Mouse (Mus musculus) E14TG2a.4 (cell line): ENCODE measurements around the gene Dcun1d4.
A peak's percentile ranks its signal among the peaks of the same experiment; 100 is the strongest.

Experiments used
- H3K27me3 ChIP-seq: 2 replicates; pipeline ENCODE4 v1.6.1; 2014; ENCODE audit warnings: low read length, control low read depth; ENCODE audit not compliant: insufficient read depth
- H3K36me3 ChIP-seq: 2 replicates; pipeline ENCODE4 v1.6.1; 2014; ENCODE audit warnings: low read length, control low read depth; ENCODE audit not compliant: insufficient read depth
- H3K4me1 ChIP-seq: replicated peaks from 2 replicates; pipeline ENCODE4 v1.6.1; 2014; ENCODE audit warnings: low read depth, low read length, control low read depth
- H3K4me3 ChIP-seq: replicated peaks from 2 replicates; pipeline ENCODE4 v1.5.1; 2014; ENCODE audit warnings: mild to moderate bottlenecking, low read length
- H3K9me3 ChIP-seq: 2 replicates; pipeline ENCODE4 v1.6.1; 2014; ENCODE audit warnings: low read length, control low read depth
- CTCF ChIP-seq: conservative IDR thresholded peaks from 2 replicates; pipeline ENCODE4 v1.5.1; 2014; ENCODE audit warnings: low read length
- NANOG ChIP-seq: IDR thresholded peaks from 2 replicates; pipeline ENCODE4 v1.6.1; 2014; ENCODE audit warnings: borderline replicate concordance, low read length, mixed read lengths
- POU5F1 ChIP-seq: IDR thresholded peaks from 2 replicates; pipeline ENCODE4 v1.6.1; 2014; ENCODE audit warnings: low read length, borderline replicate concordance

Gene Dcun1d4

DNA sequence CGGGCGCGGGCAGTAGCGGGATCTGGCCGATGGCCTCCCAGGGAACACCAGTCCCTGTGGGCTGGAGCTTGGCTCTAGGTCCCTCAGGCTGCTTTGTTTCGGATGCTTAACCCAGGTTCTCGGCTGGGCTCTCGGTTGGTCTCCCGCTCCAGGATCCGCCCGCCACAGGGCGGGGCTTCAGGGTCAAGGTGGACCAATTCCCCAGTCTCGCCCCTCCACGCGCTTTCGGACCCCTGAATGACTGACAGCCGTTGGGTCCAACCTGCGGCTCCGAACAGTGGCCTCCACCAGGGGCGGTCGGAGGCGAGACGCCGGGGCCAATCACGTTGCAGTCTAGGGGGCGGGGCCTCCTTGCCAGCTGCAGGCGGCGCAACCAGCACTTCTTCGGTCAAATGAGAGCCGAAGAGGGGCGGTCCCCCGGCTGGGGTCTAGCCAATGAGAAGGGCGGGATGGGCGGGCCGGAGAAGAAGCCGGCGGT, 9.8 kb downstream of the Dcun1d4 start:
- Histone ChIP-seq H3K9me3 (no peaks in the 10 kb centered on the region), H3K36me3 (no peaks in the 10 kb centered on the region), H3K27me3 (no peaks in the 10 kb centered on the region), H3K4me3 (peak overlapping the region; percentile 94), H3K4me1 (peaks cover 23% of the 10 kb centered on the region)
- TF ChIP-seq CTCF (no peak), NANOG (no peak), POU5F1 (no peak)

DNA sequence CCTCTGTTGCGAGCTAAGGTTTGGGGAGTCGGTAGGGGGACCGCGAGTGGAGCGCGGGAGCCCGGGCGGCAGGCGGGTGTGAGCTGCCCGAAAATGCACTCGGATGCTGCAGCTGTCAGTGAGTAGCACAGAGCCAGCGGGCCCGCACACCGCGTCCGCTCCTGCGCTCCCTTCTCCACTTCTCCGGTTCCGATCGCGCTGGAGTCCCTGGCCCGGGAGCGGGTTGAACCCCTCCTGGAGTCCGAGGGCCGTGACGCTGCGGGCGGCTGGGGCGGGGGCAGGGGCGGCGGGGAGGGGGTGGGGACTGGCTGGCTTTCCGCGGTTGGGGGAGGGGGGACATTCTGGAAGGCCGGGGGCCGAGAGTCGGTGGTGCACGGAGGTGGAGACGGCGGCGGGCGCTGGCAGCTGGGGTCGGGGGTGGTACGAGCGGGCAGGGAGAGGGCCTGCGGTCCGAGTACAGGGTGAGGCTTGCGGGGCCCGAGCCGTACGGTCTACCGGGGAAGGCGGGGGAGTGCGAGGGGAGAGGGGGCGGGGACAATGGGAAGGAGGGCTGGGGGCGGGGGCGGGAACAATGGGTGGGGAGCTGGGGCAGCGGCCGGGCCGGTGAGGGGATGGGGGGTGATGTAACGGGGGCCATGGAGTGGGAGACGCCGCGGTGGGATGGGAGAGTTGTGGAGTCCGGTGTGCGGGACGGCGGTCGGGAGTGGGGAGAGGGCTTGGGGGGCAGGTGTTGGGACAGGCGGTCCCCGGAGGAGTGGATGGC, 10.5 kb downstream of the Dcun1d4 start:
- Histone ChIP-seq H3K27me3 (no peaks in the 10 kb centered on the region), H3K4me1 (peaks cover 21% of the 10 kb centered on the region), H3K36me3 (no peaks in the 10 kb centered on the region), H3K4me3 (peak overlapping the region; percentile 94), H3K9me3 (no peaks in the 10 kb centered on the region)
- TF ChIP-seq POU5F1 = no peak
- no peak for TF ChIP-seq NANOG
- no peak for TF ChIP-seq CTCF

DNA sequence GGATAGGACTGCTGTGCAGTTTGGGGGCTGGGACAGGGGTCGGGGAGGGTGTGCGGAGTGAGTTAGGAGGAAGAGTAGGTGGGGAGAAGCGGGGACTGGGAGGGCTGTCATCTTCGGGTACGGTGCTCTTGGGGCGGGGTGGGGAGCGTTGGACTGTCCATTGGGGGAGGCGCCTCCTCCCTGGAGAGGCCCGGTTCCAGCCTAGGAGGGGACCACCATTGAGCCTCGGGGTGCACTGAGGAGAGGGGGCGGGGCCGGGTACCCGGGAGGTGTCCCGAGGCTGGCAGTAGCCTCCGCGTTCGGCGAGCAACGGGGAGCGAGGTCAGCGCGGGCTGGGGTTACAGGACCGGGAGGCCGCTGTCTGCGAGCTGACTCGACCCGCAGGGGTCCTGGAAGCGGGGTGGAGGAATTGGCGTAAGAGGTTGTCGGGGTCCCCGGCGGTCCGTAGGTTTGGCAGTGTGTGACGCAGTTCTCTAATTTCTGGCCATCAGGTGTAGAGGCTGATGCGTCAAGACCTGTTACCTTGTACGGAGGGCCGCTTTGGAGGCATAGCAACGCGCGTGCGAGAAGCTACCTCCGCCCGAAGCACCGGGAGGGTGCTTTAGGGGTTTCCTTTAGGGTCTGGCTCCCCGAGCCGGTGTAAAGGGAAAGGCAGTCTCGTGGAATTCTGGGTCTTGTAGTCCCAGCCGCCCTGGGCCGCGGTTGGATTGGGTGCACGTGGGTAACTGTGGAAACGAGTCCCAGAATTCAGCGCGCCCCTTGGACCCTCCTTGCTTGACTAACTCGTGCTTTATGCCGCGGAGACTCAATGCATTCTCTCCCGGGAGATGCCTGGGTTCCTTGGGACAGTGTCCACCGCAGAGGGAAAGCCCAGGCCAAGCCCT, 11.3 kb downstream of the Dcun1d4 start:
- no peaks in the 10 kb centered on the region for H3K27me3 ChIP-seq
- TF ChIP-seq POU5F1 = no peak
- TF ChIP-seq CTCF = no peak
- no peak for TF ChIP-seq NANOG
- H3K9me3 ChIP-seq = no peaks in the 10 kb centered on the region
- H3K4me1 ChIP-seq = peaks cover 26% of the 10 kb centered on the region
- H3K4me3 ChIP-seq = peak overlapping the region; percentile 94
- H3K36me3 ChIP-seq = no peaks in the 10 kb centered on the region

GRCm38 (mm10) chr5:73497401-73497800, 16.6 kb downstream of the Dcun1d4 start:
- Histone ChIP-seq H3K27me3 (no peaks in the 10 kb centered on the region), H3K4me3 (no peak overlapping the region), H3K36me3 (no peaks in the 10 kb centered on the region), H3K9me3 (no peaks in the 10 kb centered on the region), H3K4me1 (peaks cover 67% of the 10 kb centered on the region)
- TF ChIP-seq NANOG = no peak
- TF ChIP-seq CTCF = no peak
- no peak for TF ChIP-seq POU5F1

GRCm38 (mm10) chr5:73498559-73498958, 17.8 kb downstream of the Dcun1d4 start:
- Histone ChIP-seq H3K9me3 (no peaks in the 10 kb centered on the region), H3K4me1 (peaks cover 71% of the 10 kb centered on the region), H3K4me3 (no peak overlapping the region), H3K36me3 (no peaks in the 10 kb centered on the region), H3K27me3 (no peaks in the 10 kb centered on the region)
- TF ChIP-seq CTCF (no peak), POU5F1 (no peak), NANOG (no peak)

GRCm38 (mm10) chr5:73500867-73501440, 20.2 kb downstream of the Dcun1d4 start:
- H3K27me3 ChIP-seq = no peaks in the 10 kb centered on the region
- peaks cover 3% of the 10 kb centered on the region; the same call in 1 of the 2 replicates for H3K36me3 ChIP-seq
- no peak overlapping the region for H3K4me3 ChIP-seq
- H3K4me1 ChIP-seq = peaks cover 81% of the 10 kb centered on the region
- no peak for TF ChIP-seq CTCF
- TF ChIP-seq NANOG = no peak
- no peak for TF ChIP-seq POU5F1
- H3K9me3 ChIP-seq = no peaks in the 10 kb centered on the region

GRCm38 (mm10) chr5:73502422-73502821, 21.6 kb downstream of the Dcun1d4 start:
- Histone ChIP-seq H3K4me1 (peaks cover 80% of the 10 kb centered on the region), H3K27me3 (no peaks in the 10 kb centered on the region), H3K36me3 (peaks cover 5% of the 10 kb centered on the region; the same call in 1 of the 2 replicates), H3K4me3 (peak overlapping the region; percentile 60), H3K9me3 (no peaks in the 10 kb centered on the region)
- TF ChIP-seq POU5F1 (no peak), NANOG (no peak), CTCF (no peak)

DNA sequence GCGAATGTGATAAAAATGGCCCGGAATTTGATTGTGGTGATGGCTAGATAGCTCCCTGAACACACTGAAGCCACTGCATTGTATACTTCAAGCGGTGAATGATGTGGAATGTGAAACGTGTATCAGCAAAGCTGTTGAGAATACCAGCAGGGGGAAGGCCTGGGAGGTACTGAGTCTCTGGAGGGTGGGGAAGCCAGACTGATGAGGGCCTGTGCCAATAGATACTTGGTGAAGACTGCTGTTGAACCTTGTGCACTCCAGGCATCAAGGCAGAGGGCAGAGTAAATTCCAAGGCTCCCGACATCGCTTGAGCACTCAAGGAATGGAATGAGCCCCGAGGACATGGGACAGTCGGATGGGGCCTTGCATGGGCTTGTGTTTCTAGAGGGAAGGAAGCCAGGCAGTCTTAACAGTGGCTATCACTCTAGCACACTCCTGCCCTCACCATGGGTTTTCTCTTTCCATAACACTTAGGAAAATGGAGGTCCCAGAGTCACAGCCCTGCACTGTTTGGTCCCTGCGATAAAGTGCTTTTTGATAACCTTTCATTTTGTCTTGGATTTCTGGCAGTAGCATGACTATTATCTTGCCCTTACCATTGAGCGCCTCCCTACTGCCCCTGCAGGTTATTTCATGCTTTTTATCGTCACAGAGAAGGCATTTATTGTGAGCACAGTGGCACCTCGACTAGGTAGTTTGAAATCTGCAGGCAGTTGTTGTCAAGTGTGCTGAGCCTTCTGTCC, 22.4 kb downstream of the Dcun1d4 start:
- H3K9me3 ChIP-seq = no peaks in the 10 kb centered on the region
- no peaks in the 10 kb centered on the region for H3K27me3 ChIP-seq
- peaks cover 13% of the 10 kb centered on the region for H3K36me3 ChIP-seq
- TF ChIP-seq POU5F1 = no peak
- TF ChIP-seq CTCF = peak; percentile 27
- 0 out of 2 replicates have a peak, but pooled peaks have one; percentile 14 for TF ChIP-seq NANOG
- peak overlapping the region; percentile 60 for H3K4me3 ChIP-seq
- H3K4me1 ChIP-seq = peaks cover 72% of the 10 kb centered on the region
